Mouse (Mus musculus): Measurements from ENCODE around the gene Unc80. TPM values are rescaled to one million over a fixed set of nuclear protein-coding genes. Genes with fewer than 3 reads are reported as not detected.

Gene Unc80
- total RNA-seq (2021) = 100 to 1,000 TPM; 226 to 248 TPM
- long read RNA-seq, experiment 1, partial matches to known transcripts = 19 of 25 reads
- long read RNA-seq, experiment 1, other reads (novel, unspliced or antisense) = 3 of 25 reads
- long read RNA-seq, experiment 2, partial matches to known transcripts = 20 of 28 reads
- long read RNA-seq, experiment 2, other reads (novel, unspliced or antisense) = 5 of 28 reads

DNA sequence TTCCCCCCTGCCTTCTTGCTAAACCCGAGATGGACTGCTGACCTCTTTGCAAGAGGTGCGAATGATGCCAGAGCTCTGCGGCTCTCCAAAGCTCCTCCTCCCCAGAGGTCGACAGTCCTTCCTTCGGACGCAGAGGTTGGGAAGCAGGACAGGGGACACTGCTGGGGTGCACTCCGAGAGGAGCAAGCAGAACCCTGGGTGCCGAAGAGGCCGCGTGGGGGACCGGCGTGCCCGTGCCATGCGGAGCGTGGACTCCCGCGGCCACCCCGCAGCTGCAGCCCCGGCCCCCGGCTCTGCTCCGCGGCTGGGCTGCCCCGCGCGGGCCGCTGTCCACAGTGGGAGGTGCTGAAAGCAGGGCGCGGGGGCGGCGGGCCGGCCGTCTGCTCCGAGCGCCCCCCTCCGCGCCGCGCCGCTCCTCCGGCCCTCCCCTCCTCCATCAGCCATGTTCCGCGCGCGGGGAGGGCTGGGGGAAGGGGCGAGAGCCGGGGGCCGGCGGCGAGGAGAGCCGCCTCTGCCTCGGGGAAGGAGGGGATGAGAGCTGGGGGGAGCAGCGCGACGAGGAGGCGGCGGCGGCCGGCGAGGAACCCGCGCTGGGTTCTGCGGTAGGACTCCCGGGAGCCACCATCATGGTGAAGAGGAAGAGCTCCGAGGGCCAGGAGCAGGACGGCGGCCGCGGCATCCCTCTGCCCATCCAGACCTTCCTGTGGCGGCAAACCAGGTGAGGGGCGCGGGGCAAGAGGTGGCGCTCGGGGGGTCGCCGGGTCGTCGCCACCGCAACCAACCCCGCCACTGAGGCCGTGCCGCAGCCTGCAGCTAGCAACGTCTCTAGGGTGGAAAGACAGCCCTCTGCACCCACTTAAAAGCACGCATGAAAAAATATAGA is at the start of gene Unc80:
Unc80 (plus strand) TSS at position 547 of the 883 bp plus-strand sequence.
- Histone ChIP-seq H3K4me3 (peak within 1 kb of the TSS; percentile 83), H3K27ac (peak within 1 kb of the TSS; percentile 99)
- DNase-seq (ENCODE audit: low spot score in 2 of 2) = peak; percentile 46 to 70
- no peak for TF ChIP-seq CTCF (conservative IDR thresholded peaks at IDR 0.05)

- TF ChIP-seq CTCF (conservative IDR thresholded peaks at IDR 0.05) = no peak
- DNase-seq (ENCODE audit: low spot score in 2 of 2) = no peak
- no peak overlapping the region for H3K27ac ChIP-seq
- no peak overlapping the region for H3K4me3 ChIP-seq
Measured at GRCm38 (mm10) chr1:66426073-66426472, 42.1 kb upstream of the Unc80 start.

- no peak overlapping the region for H3K27ac ChIP-seq
- no peak overlapping the region for H3K4me3 ChIP-seq
- TF ChIP-seq CTCF (conservative IDR thresholded peaks at IDR 0.05) = no peak
- DNase-seq (ENCODE audit: low spot score in 2 of 2) = no peak
Measured at GRCm38 (mm10) chr1:66430962-66431361, 37.2 kb upstream of the Unc80 start.

- Histone ChIP-seq H3K4me3 (no peak overlapping the region), H3K27ac (peak overlapping the region; percentile 18; the same call in 1 of the 2 replicates)
- no peak for DNase-seq (ENCODE audit: low spot score in 2 of 2)
- TF ChIP-seq CTCF (conservative IDR thresholded peaks at IDR 0.05) = no peak
Measured at GRCm38 (mm10) chr1:66431472-66431871, 36.7 kb upstream of the Unc80 start.

DNA sequence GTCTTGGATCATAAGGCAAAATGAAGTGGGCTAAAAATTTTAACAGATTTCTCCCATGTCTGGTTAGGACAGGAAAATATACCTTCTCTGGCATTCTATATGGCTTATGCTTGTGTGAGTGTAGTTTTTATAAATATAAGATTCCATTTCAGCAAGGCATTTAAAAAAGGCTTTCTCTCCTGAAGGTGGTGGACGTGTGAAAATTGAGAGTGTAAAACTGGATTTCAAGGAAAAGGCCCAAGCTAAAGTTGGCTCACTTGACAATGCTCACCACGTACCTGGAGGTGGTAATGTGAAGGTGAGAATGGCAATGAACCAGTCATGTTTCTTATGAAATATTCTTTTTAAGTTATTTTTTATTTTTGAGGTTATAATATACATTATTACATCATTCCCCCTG is 30.1 kb upstream of the Unc80 start:
- no peak for TF ChIP-seq CTCF (conservative IDR thresholded peaks at IDR 0.05)
- Histone ChIP-seq H3K4me3 (no peak overlapping the region), H3K27ac (no peak overlapping the region)
- no peak for DNase-seq (ENCODE audit: low spot score in 2 of 2)

DNA sequence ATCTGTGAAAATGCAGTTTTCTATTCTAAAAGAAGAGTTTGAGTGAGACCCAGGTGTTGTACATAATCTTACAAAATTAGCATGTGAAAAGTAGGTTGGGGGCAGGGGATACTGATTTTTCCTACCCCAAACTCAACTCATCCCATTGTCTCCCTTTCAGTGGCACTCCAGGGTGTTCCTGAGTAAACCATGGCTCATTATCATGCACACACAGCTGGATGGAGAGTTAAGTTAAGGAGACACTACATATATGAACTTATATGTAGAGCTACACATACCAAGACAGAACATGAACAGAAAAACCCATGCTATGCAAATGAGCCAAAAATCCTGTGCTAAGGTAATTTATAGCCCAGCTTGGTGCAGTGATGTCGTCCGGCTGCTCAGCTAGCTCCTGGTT is 25.2 kb upstream of the Unc80 start:
- no peak overlapping the region for H3K4me3 ChIP-seq
- H3K27ac ChIP-seq = no peak overlapping the region
- no peak for DNase-seq (ENCODE audit: low spot score in 2 of 2)
- no peak for TF ChIP-seq CTCF (conservative IDR thresholded peaks at IDR 0.05)

- TF ChIP-seq CTCF (conservative IDR thresholded peaks at IDR 0.05) = no peak
Measured at GRCm38 (mm10) chr1:66449471-66449870, 18.7 kb upstream of the Unc80 start.

GRCm38 (mm10) chr1:66456580-66456979 is 11.6 kb upstream of the Unc80 start:
- DNase-seq (ENCODE audit: low spot score in 2 of 2) = no peak
- Histone ChIP-seq H3K4me3 (no peak overlapping the region), H3K27ac (no peak overlapping the region)
- no peak for TF ChIP-seq CTCF (conservative IDR thresholded peaks at IDR 0.05)

More at GRCm38 (mm10) chr1:66449471-66449870, 18.7 kb upstream of the Unc80 start:
- H3K4me3 ChIP-seq = no peak overlapping the region
- no peak for DNase-seq (ENCODE audit: low spot score in 2 of 2)
- no peak overlapping the region for H3K27ac ChIP-seq

DNA sequence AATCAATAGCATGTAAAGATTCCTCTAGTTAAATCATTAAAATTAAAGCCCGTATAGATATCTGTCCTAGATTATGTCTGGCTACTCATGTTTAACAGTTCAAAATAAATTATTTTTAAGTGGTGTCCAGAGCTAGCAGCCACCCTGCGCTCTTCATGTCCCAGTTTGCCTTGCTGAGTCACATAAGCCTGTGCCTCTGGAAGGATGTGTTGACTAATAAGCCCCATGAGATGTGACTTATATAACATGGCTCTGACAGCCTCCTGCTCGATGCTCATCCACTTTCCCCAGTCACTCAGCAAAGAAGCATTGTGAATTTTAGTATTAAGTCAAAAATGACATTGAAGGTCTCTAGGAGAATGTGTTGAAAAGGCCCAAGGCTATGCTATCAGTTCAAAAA is 10.4 kb upstream of the Unc80 start:
- H3K27ac ChIP-seq = no peak overlapping the region
- H3K4me3 ChIP-seq = no peak overlapping the region
- DNase-seq (ENCODE audit: low spot score in 2 of 2) = no peak
- TF ChIP-seq CTCF (conservative IDR thresholded peaks at IDR 0.05) = no peak

- no peak overlapping the region for H3K27ac ChIP-seq
- DNase-seq (ENCODE audit: low spot score in 2 of 2) = no peak
- H3K4me3 ChIP-seq = no peak overlapping the region
- no peak for TF ChIP-seq CTCF (conservative IDR thresholded peaks at IDR 0.05)
Measured at GRCm38 (mm10) chr1:66459394-66459793, 8.8 kb upstream of the Unc80 start.

DNA sequence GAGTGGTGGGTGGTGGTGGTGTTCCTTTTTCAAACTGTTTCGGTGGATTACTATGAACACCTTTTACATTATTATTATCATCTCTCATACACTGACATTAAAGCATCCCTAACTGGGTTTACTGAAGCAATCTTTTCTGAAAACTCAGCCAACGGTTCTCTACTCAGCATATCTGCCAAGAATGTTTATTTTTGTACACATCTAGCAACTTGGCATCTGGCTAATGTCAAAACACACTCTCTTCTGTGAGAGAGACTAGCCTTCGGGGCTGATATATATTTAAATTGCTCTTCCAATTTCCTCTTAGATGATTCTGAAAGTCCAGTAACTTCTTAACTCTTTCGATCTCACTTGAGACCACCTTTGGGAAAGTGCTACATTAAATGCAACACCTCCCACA is 7.3 kb upstream of the Unc80 start:
- no peak for DNase-seq (ENCODE audit: low spot score in 2 of 2)
- Histone ChIP-seq H3K4me3 (no peak overlapping the region), H3K27ac (no peak overlapping the region)
- no peak for TF ChIP-seq CTCF (conservative IDR thresholded peaks at IDR 0.05)

DNA sequence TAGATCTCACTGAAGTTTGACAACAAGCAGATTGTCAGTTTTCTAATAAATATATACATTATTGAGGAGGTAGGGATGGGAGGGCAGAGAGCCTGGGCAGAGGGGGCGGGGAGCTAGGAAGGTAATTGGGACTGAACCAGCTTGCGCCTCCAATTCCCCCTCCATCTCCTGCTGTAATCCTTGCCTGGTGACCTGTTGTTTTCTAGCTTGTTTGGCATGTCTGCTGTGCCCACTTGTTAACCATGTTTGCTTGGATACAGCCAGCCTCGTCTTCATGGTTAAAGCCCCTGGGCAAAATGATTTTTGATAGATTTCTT is 495 bp downstream of the Unc80 start:
- Histone ChIP-seq H3K27ac (peak overlapping the region; percentile 99), H3K4me3 (peak overlapping the region; percentile 83)
- DNase-seq (ENCODE audit: low spot score in 2 of 2) = peak in 1 of 2 experiments; percentile 24
- no peak for TF ChIP-seq CTCF (conservative IDR thresholded peaks at IDR 0.05)

DNA sequence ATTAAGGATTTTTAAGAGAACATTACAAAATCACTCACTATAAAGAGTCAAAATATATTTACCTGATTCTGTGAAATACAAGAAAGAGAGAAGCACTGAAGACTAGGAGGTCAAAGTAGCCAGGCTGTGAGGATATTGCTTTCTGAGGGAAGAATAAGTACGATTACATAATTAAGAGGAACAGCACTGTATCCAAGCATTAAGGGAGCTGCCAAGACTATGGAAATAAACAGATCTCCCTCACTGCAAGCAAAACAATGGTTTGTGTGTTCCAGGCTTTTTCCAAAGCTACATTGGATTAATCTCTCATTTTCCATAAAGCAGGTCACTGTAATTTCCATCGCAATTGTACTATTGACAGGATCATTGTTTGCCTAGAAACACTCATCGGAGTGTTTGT is 14.6 kb downstream of the Unc80 start:
- peak overlapping the region; percentile 71 for H3K27ac ChIP-seq
- TF ChIP-seq CTCF (conservative IDR thresholded peaks at IDR 0.05) = no peak
- no peak for DNase-seq (ENCODE audit: low spot score in 2 of 2)
- no peak overlapping the region for H3K4me3 ChIP-seq

DNA sequence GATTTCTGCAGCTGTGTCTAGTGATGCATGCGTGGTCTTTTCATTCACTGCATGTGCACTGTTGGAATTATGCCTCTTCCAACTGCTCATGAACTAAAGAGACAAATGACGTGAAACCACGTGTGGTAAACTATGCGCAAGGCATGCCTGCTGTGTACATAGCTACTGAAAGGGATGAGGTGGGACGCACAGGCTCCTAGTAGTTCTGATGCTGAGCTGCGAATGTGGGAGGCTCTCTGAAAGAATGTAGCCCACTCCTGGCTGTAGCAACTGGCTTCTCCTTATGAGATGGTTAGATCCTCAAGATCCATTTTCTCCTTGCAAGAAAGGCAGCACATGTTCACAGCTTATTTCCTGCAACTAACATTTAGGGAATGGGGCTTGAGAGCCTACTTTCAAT is 24.9 kb downstream of the Unc80 start:
- TF ChIP-seq CTCF (conservative IDR thresholded peaks at IDR 0.05) = no peak
- H3K27ac ChIP-seq = no peak overlapping the region
- no peak overlapping the region for H3K4me3 ChIP-seq
- no peak for DNase-seq (ENCODE audit: low spot score in 2 of 2)

All from layer of hippocampus, adult 2 months (tissue).